Mouse (Mus musculus): ENCODE data around the gene Mup17. TPM values are rescaled to one million over a fixed set of nuclear protein-coding genes. Genes with fewer than 3 reads are reported as not detected.
"Not testable (repeated sequence)": the region's sequence is repeated elsewhere in the genome, so short reads cannot be mapped to it uniquely, and the experiment has no call there.

Gene Mup17
- polyA plus RNA-seq (2011; ENCODE audit: insufficient read depth, insufficient read length, low replicate concordance, missing spikeins) = 8.4 and 49.5 TPM in 2 replicates

- H3K4me1 ChIP-seq (ENCODE audit: control insufficient read depth, insufficient read depth, low read length); H3K4me3 ChIP-seq (replicated peaks; ENCODE audit: control insufficient read depth, low read depth, low read length): not testable (repeated sequence)
- 65% methylated on average over 4 of the region's 4 CpGs for WGBS
These were observed at the start of gene Mup17 for GRCm38 (mm10) chr4:61595771-61596170. Gene Mup17 (minus strand): TSS chr4:61595871.

GRCm38 (mm10) chr4:61571561-61571960 is 24.1 kb downstream of the Mup17 start:
- not testable (repeated sequence) for H3K4me3 ChIP-seq (replicated peaks; ENCODE audit: control insufficient read depth, low read depth, low read length); H3K27ac ChIP-seq (ENCODE audit: control insufficient read depth, insufficient read depth, low read depth, low read length, poor library complexity); H3K4me1 ChIP-seq (ENCODE audit: control insufficient read depth, insufficient read depth, low read length)
- WGBS = 83% methylated on average over 19 of the region's 19 CpGs

More at GRCm38 (mm10) chr4:61595771-61596170, at the start of gene Mup17:
- not testable (repeated sequence) for H3K27ac ChIP-seq (ENCODE audit: control insufficient read depth, insufficient read depth, low read depth, low read length, poor library complexity)

- not testable (repeated sequence) for H3K4me1 ChIP-seq (ENCODE audit: control insufficient read depth, insufficient read depth, low read length); H3K27ac ChIP-seq (ENCODE audit: control insufficient read depth, insufficient read depth, low read depth, low read length, poor library complexity); H3K4me3 ChIP-seq (replicated peaks; ENCODE audit: control insufficient read depth, low read depth, low read length)
- 43% methylated on average over 2 of the region's 2 CpGs for WGBS
These were observed 39.8 kb downstream of the Mup17 start for GRCm38 (mm10) chr4:61555887-61556286.

Other genes starting within 250 kb of the Mup17 start
- not detected in 2 replicates for gene Mup15, start 156.1 kb downstream of the Mup17 start, polyA plus RNA-seq (2011; ENCODE audit: insufficient read depth, insufficient read length, low replicate concordance, missing spikeins)
- 7.1 and 46.6 TPM in 2 replicates for gene Mup16, start 76.3 kb downstream of the Mup17 start, polyA plus RNA-seq (2011; ENCODE audit: insufficient read depth, insufficient read length, low replicate concordance, missing spikeins)
- not detected in 2 replicates for gene Mup18, start 78.3 kb upstream of the Mup17 start, polyA plus RNA-seq (2011; ENCODE audit: insufficient read depth, insufficient read length, low replicate concordance, missing spikeins)
- gene Mup19, start 186.4 kb upstream of the Mup17 start, polyA plus RNA-seq (2011; ENCODE audit: insufficient read depth, insufficient read length, low replicate concordance, missing spikeins) = 99.7 TPM in 1 of 2 replicates, not detected in the other
- not detected in 2 replicates for gene Mup5, start 239.4 kb upstream of the Mup17 start, polyA plus RNA-seq (2011; ENCODE audit: insufficient read depth, insufficient read length, low replicate concordance, missing spikeins)

Data from bone marrow, adult 2 months (tissue).